Mouse (Mus musculus) gastrocnemius, postnatal 10 days (tissue): Measurements from ENCODE around the gene Smcp. TPM values are rescaled to one million over a fixed set of nuclear protein-coding genes. Genes with fewer than 3 reads are reported as not detected.

Experiments used
- DNase-seq: peaks from one replicate; pipeline ENCODE4 v3.0.0; 2021; ENCODE audit warnings: mixed read lengths
- long read RNA-seq, 2 experiments: library from polyadenylated mRNA; stranded (forward); transcript quantifications; one replicate each; pipeline ENCODE4 v2.0.0; 2021
- total RNA-seq, 2 experiments: library from RNA; stranded (reverse); gene quantifications; 2 replicates each; pipeline ENCODE4 v1.2.3; 2021

The Smcp gene
- not detected for total RNA-seq
- long read RNA-seq, experiment 1: 0 reads
- long read RNA-seq, experiment 2: 0 reads

GRCm38 (mm10) chr3:92588858-92589257 is at the start of gene Smcp:
Gene Smcp (minus strand): TSS chr3:92588997.
- no peak for DNase-seq

GRCm38 (mm10) chr3:92638653-92638991 is 49.8 kb upstream of the Smcp start:
- no peak for DNase-seq

GRCm38 (mm10) chr3:92637745-92638652 is 49.2 kb upstream of the Smcp start:
- DNase-seq: no peak

- no peak for DNase-seq
Observed at GRCm38 (mm10) chr3:92621560-92621959, 32.8 kb upstream of the Smcp start, which contains the start of gene Lce6a. Gene Lce6a (minus strand): TSS chr3:92621660.

- DNase-seq: no peak
Observed at GRCm38 (mm10) chr3:92609804-92610203, 21.0 kb upstream of the Smcp start.

GRCm38 (mm10) chr3:92607392-92607791 is 18.6 kb upstream of the Smcp start, which contains the start of gene 2210017I01Rik:
Gene 2210017I01Rik (minus strand): TSS chr3:92607492.
- no peak for DNase-seq

- DNase-seq: no peak
Observed at GRCm38 (mm10) chr3:92602169-92602568, 13.4 kb upstream of the Smcp start.

GRCm38 (mm10) chr3:92600456-92600855 is 11.7 kb upstream of the Smcp start:
- DNase-seq: no peak

GRCm38 (mm10) chr3:92599973-92600372 is 11.2 kb upstream of the Smcp start:
- no peak for DNase-seq

GRCm38 (mm10) chr3:92598429-92598828 is 9.6 kb upstream of the Smcp start:
- DNase-seq: no peak

- DNase-seq: no peak
Observed at GRCm38 (mm10) chr3:92587190-92587589, 1.6 kb downstream of the Smcp start.

- DNase-seq: no peak
Observed at GRCm38 (mm10) chr3:92585055-92585454, 3.7 kb downstream of the Smcp start.

GRCm38 (mm10) chr3:92583164-92583826 is 5.5 kb downstream of the Smcp start:
- no peak for DNase-seq

GRCm38 (mm10) chr3:92579508-92579907 is 9.3 kb downstream of the Smcp start:
- no peak for DNase-seq

GRCm38 (mm10) chr3:92578652-92579413 is 10.0 kb downstream of the Smcp start:
- no peak for DNase-seq

GRCm38 (mm10) chr3:92573449-92574041 is 15.3 kb downstream of the Smcp start, which contains the start of gene Ivl:
Gene Ivl (minus strand): TSS chr3:92573735.
- no peak for DNase-seq

- DNase-seq: no peak
Observed at GRCm38 (mm10) chr3:92572514-92573155, 16.2 kb downstream of the Smcp start.

- DNase-seq: no peak
Observed at GRCm38 (mm10) chr3:92568752-92569151, 20.0 kb downstream of the Smcp start.

GRCm38 (mm10) chr3:92565418-92565817 is 23.4 kb downstream of the Smcp start:
- DNase-seq: no peak

- DNase-seq: no peak
Observed at GRCm38 (mm10) chr3:92534411-92534810, 54.4 kb downstream of the Smcp start, which contains the start of gene 2310046K23Rik. Gene 2310046K23Rik (minus strand): TSS chr3:92534511.
